Mouse (Mus musculus): Measurements from ENCODE around the gene Mepce.

GRCm38 (mm10) chr5:137779053-137779933 is 8.2 kb downstream of the Mepce start:
- TF ChIP-seq CTCF (conservative IDR thresholded peaks at IDR 0.05; ENCODE audit: low read length) (no peak), NANOG (IDR thresholded peaks at IDR 0.05; ENCODE audit: borderline replicate concordance, low read length) (no peak), POU5F1 (IDR thresholded peaks at IDR 0.05; ENCODE audit: borderline replicate concordance, low read length) (no peak)
